Mouse (Mus musculus) spleen, adult 2 months (tissue): ENCODE results near the gene Htt.

Experiments used
- CTCF ChIP-seq: fragments of 200-500 bp; IDR thresholded peaks from 2 replicates; pipeline ENCODE4 v1.5.1; 2011; ENCODE audit warnings: mild to moderate bottlenecking, inconsistent platforms; ENCODE audit not compliant: insufficient read depth, insufficient read length, insufficient replicate concordance; ENCODE audit errors: extremely low read depth
- POLR2A ChIP-seq: fragments of 200-500 bp; IDR thresholded peaks from 2 replicates; pipeline ENCODE4 v1.6.1; 2011; ENCODE audit warnings: low read depth, low read length, inconsistent platforms

GRCm38 (mm10) chr5:34922531-34922930 lies 161.0 kb downstream of the Htt start:
- TF ChIP-seq POLR2A (no peak), CTCF (no peak)
